Mouse (Mus musculus) midbrain, embryonic 11.5 days (tissue): ENCODE measurements at regions not wholly inside any gene's neighbourhood (a gene's known extent, or its start where the extent isn't known, plus 50 kb on each side); places are given as distances from the start of the nearest gene placed in this dataset.

Source experiments
- ATAC-seq: fragments of 200-750 bp; cut with Nextera tagmentation; 2 replicates; pipeline ENCODE4 v1.8.0; 2017; ENCODE audit warnings: moderate TSS enrichment, moderate library complexity; ENCODE audit not compliant: low FRiP score
- DNase-seq: peaks from one replicate; pipeline ENCODE4 v3.0.0; 2015; ENCODE audit warnings: low spot score; ENCODE audit errors: missing footprints
- H3K27ac ChIP-seq: fragments of 300-500 bp; sonication (generic); 2 replicates; pipeline ENCODE4 v1.5.1; 2014; ENCODE audit warnings: low read depth, low read length
- H3K27me3 ChIP-seq: fragments of 300-500 bp; sonication (generic); 2 replicates; pipeline ENCODE4 v1.6.1; 2014; ENCODE audit warnings: mild to moderate bottlenecking, low read length, moderate library complexity, mixed read lengths; ENCODE audit not compliant: control insufficient read depth, insufficient read depth
- H3K36me3 ChIP-seq: fragments of 300-500 bp; sonication (generic); 2 replicates; pipeline ENCODE4 v1.6.1; 2014; ENCODE audit warnings: mild to moderate bottlenecking, low read length, moderate library complexity, mixed read lengths; ENCODE audit not compliant: control insufficient read depth, insufficient read depth
- H3K4me1 ChIP-seq: fragments of 300-500 bp; sonication (generic); 2 replicates; pipeline ENCODE4 v1.6.1; 2014; ENCODE audit warnings: low read length; ENCODE audit not compliant: control insufficient read depth, insufficient read depth
- H3K4me2 ChIP-seq: fragments of 300-500 bp; sonication (generic); 2 replicates; pipeline ENCODE4 v1.6.1; 2014; ENCODE audit warnings: mild to moderate bottlenecking, moderate library complexity
- H3K4me3 ChIP-seq: fragments of 300-500 bp; sonication (generic); 2 replicates; pipeline ENCODE4 v1.5.1; 2014; ENCODE audit warnings: low read depth, low read length
- H3K9ac ChIP-seq: fragments of 300-500 bp; sonication (generic); 2 replicates; pipeline ENCODE4 v1.6.1; 2014; ENCODE audit warnings: low read length
- H3K9me3 ChIP-seq: fragments of 300-500 bp; sonication (generic); 2 replicates; pipeline ENCODE4 v1.6.1; 2016; ENCODE audit warnings: low read length; ENCODE audit not compliant: control insufficient read depth
- WGBS: fragments of 180-500 bp; shearing (Covaris S2); extraction: QIAGEN DNeasy Blood & Tissue Kit; methylation state at CpG from one replicate; pipeline ENCODE4 v1.1.7; 2014; 5-methylcytosine and 5-hydroxymethylcytosine counted together

DNA sequence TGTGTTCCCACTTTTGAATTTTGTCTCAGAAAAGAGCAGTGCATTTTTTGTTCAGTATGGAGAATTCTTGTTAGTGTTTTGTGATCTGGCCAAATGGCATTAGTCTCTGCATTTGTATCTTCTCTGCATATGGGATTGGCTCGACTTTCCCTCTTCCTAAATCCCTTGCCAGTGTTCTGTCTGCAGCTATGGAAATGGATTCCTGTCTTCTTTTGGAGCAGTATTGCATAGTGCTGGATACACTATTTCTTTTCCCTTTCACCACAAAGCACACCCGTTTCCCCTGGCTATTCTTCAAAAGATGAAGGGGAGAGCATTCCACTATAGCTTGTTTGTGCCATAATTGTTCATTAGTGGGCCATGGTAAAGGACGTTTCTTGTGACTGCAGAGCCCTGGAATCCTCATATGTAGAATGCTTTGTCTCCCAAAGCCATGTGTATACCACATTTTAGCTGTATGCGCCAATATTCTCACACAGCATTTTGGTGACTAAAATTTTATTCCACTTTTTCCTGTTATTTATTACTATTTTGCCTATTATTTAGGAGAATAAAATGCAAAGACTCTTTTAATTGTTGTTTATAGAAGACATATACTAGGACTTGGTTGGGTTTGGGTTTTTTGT lies 197.8 kb downstream of the Hs3st1 start:
- H3K4me2 ChIP-seq: no peak overlapping the region
- H3K27me3 ChIP-seq: no peaks in the 10 kb centered on the region
- H3K4me3 ChIP-seq: no peak overlapping the region
- 75% methylated on average over 4 of the region's 4 CpGs for WGBS
- no peak overlapping the region for H3K27ac ChIP-seq
- DNase-seq (no peak), ATAC-seq (no peak)
- H3K36me3 ChIP-seq: no peaks in the 10 kb centered on the region
- H3K9me3 ChIP-seq: no peaks in the 10 kb centered on the region
- H3K4me1 ChIP-seq: no peaks in the 10 kb centered on the region
- H3K9ac ChIP-seq: no peak overlapping the region

DNA sequence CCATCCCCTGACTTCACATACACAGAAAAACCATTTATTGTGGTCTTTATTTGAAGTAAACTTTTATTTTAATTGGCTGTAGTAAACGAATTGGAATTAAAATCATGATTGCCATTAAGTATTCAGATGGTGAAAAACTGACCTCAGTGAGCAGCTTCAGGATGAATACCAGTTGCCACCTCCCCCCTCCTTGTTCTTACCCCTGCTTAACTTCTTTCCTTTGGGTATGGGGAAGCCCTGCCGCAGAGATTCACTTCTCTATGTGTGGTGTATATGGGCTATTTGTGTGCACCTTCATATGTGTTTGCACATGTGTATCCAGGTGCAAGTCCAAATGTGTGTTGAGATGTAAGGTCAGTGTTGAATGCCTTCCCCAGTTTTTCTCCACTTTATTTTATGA lies 218.2 kb downstream of the Hs3st1 start:
- no peak overlapping the region for H3K4me3 ChIP-seq
- H3K9ac ChIP-seq: no peak overlapping the region
- 0 out of 2 replicates have a peak, but pooled peaks cover 2% of the 10 kb centered on the region for H3K4me1 ChIP-seq
- H3K27ac ChIP-seq: no peak overlapping the region
- DNase-seq: no peak
- no peak overlapping the region for H3K4me2 ChIP-seq
- H3K9me3 ChIP-seq: no peaks in the 10 kb centered on the region
- H3K27me3 ChIP-seq: no peaks in the 10 kb centered on the region
- no peak for ATAC-seq
- no peaks in the 10 kb centered on the region for H3K36me3 ChIP-seq
- 72% methylated on average over 2 of the region's 2 CpGs for WGBS

DNA sequence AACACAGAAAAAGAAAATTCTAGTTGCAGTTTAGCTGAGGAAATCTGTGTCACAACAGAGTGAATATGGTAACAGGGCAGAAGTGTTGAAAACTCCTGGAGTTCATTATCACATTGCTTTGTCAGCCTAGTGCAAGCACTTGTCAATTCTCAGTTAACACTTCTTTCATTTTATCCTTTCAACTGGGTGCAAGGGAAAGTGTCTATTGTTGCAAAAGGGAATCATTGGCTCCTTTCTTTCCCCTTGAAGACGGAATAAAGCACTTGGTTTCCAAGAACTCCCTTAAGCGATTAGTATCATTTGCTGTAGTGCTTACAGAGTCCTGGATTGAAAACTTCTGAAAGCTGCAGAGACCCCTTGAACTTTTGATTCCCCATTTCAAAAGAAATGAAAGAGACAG lies 218.9 kb downstream of the Hs3st1 start:
- 0 out of 2 replicates have a peak, but pooled peaks cover 2% of the 10 kb centered on the region for H3K4me1 ChIP-seq
- H3K9me3 ChIP-seq: no peaks in the 10 kb centered on the region
- no peak overlapping the region for H3K9ac ChIP-seq
- no peak overlapping the region for H3K4me3 ChIP-seq
- 22% methylated on average over 2 of the region's 2 CpGs for WGBS
- no peak overlapping the region for H3K4me2 ChIP-seq
- H3K27ac ChIP-seq: no peak overlapping the region
- peak; percentile 83 for DNase-seq
- no peak for ATAC-seq
- H3K27me3 ChIP-seq: no peaks in the 10 kb centered on the region
- no peaks in the 10 kb centered on the region for H3K36me3 ChIP-seq

DNA sequence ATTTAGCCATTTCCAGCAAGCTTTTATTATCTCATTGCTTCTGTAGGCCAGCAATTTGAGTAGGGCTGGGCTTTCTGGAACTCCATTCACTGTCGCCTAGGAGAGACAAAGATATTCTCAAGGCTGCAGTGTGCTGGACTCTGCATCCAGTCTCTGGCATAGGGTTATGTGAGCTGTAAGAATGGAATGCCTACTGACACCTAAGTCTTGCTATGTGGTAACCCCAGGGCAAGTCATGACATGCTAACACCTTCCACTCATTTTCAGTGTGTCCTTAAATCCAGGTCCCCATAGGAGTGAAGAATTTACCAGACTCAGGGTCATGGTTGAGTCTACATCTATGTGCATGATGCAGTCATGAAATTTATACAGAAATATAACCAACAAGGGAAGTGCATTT lies 245.0 kb downstream of the Hs3st1 start:
- H3K4me2 ChIP-seq: no peak overlapping the region
- no peaks in the 10 kb centered on the region for H3K27me3 ChIP-seq
- 77% methylated on average over 1 of the region's 1 CpGs for WGBS
- H3K9me3 ChIP-seq: no peaks in the 10 kb centered on the region
- no peak for ATAC-seq
- H3K4me1 ChIP-seq: no peaks in the 10 kb centered on the region
- no peak overlapping the region for H3K27ac ChIP-seq
- no peaks in the 10 kb centered on the region for H3K36me3 ChIP-seq
- peak; percentile 17 for DNase-seq
- H3K4me3 ChIP-seq: no peak overlapping the region
- H3K9ac ChIP-seq: no peak overlapping the region

DNA sequence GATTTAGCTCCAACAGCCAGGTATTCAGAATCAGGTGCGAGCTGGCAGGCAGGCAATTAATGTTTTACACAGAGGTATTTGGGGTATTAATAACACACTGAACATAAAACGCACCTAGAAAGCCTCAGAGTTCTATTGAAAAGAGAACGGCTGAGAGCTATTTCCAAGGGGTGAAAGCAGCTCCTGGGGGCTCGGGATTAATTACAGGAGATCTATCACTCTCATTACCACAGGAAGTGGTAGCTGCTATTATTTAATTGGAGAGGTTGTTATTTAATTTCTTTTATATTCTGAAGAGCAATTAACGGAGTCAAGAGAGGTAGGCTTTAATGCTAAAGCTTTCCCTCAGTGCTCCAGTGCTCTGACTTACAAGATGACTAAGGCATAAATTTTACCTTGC lies 272.5 kb downstream of the Hs3st1 start:
- 71% methylated on average over 5 of the region's 5 CpGs for WGBS
- Histone ChIP-seq H3K36me3 (no peaks in the 10 kb centered on the region), H3K4me3 (no peak overlapping the region), H3K9me3 (no peaks in the 10 kb centered on the region), H3K27me3 (no peaks in the 10 kb centered on the region), H3K4me2 (no peak overlapping the region), H3K4me1 (no peaks in the 10 kb centered on the region), H3K27ac (no peak overlapping the region), H3K9ac (no peak overlapping the region)
- DNase-seq (no peak), ATAC-seq (no peak)

DNA sequence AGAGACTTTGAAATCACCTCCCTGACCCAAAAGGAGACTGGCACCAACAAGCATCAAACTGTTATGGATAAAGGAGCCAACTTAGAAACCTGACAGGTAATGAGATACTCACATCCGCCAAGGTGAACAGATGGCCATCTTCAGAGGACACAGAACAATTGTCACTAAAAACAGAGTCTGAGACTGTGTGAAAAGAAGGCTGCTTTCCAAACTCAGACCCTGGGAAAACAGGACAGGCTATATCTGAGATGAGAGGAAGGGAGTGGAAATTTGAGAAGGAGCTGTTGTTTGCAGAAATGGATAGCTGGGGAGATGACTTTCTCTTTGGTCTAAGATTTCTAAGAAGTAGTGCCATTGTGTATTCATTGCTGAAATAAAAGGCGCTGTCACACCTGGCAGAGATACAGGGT lies 297.2 kb downstream of the Hs3st1 start:
- Histone ChIP-seq H3K9me3 (no peaks in the 10 kb centered on the region), H3K27ac (no peak overlapping the region), H3K27me3 (no peaks in the 10 kb centered on the region), H3K4me3 (no peak overlapping the region), H3K4me2 (no peak overlapping the region), H3K36me3 (no peaks in the 10 kb centered on the region), H3K4me1 (no peaks in the 10 kb centered on the region), H3K9ac (no peak overlapping the region)
- DNase-seq (no peak), ATAC-seq (no peak)
- 85% methylated on average over 2 of the region's 2 CpGs for WGBS

DNA sequence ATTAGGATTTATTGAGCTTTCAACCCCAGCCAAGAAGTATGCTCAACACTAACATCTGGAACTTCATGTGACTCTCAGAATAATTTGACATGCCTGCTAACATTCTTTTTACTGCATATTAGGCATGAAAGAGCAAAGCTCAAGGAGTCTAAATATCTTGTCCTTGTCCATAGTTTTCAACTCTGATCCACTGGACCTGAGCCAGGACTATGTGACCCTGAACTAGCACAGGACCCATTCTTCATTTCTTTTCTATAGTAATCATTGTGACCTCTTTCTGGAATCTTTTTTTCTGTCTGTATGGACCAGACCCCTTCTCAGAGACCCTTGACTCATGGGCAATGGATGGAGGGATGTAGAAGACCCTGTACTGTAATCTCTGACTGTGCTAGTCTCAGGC lies 301.6 kb downstream of the Hs3st1 start:
- Histone ChIP-seq H3K9me3 (no peaks in the 10 kb centered on the region), H3K27ac (no peak overlapping the region), H3K4me3 (no peak overlapping the region), H3K4me1 (no peaks in the 10 kb centered on the region), H3K36me3 (no peaks in the 10 kb centered on the region), H3K4me2 (no peak overlapping the region), H3K9ac (no peak overlapping the region), H3K27me3 (no peaks in the 10 kb centered on the region)
- no peak for ATAC-seq
- no peak for DNase-seq

DNA sequence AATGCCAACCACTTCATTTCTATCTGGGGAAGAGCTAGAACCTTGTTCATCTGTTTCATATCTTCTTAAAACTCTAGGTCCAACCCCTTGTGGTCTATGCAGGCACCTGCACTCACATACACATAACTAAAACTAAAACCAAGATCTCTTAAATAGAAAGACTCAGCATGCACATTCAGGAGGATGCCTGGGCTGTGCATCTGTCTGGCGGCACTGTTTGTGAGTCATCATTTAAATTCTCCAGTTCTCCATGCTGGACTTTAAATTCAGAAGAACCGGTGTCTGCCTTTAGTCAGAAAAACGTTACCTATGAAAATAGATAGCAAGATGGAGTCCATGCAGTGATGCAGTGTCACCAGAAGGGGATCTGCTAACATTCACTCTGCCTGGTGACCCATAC lies 314.5 kb downstream of the Hs3st1 start:
- DNase-seq (no peak), ATAC-seq (no peak)
- Histone ChIP-seq H3K4me3 (no peak overlapping the region), H3K9me3 (no peaks in the 10 kb centered on the region), H3K27me3 (no peaks in the 10 kb centered on the region), H3K27ac (no peak overlapping the region), H3K4me1 (no peaks in the 10 kb centered on the region), H3K36me3 (no peaks in the 10 kb centered on the region), H3K4me2 (no peak overlapping the region), H3K9ac (no peak overlapping the region)
- WGBS: 88% methylated on average over 3 of the region's 3 CpGs

DNA sequence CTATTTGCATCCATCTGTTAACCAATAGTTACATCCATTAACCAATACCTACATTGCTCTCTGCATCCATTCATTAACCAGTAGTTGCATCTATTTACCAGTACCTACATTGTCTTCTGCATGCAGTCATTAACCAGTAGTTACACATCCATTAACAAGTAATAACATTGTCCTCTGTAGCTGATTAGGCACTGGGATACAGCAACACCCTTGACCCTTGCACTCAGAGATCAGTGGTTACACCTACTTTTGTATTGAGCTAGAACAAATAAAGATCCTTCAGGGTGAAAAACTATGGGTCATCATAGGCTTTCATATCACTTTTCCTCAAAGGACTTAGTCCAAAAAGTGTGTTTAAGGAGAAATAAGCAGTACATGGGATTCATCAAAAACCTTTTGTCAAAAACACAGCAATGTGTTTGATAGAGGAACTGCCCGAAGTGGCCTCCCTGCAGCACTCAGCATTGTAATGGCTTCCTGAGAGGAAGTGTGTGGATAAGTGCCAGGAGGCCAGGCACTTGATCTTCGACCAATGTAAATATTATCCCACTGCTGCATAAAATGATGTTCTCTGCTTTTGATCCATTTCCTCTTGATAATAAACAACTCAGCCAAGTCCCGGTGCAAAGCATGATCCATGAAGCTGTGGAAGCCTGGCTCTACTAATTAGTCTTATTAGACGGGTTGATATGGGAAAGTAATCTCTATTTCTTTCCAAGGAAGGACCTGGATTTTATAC lies 317.6 kb downstream of the Hs3st1 start:
- no peak for ATAC-seq
- Histone ChIP-seq H3K9ac (no peak overlapping the region), H3K36me3 (no peaks in the 10 kb centered on the region), H3K9me3 (no peaks in the 10 kb centered on the region), H3K4me1 (no peaks in the 10 kb centered on the region), H3K4me3 (no peak overlapping the region), H3K27me3 (no peaks in the 10 kb centered on the region), H3K27ac (no peak overlapping the region), H3K4me2 (no peak overlapping the region)
- WGBS: 82% methylated on average over 4 of the region's 4 CpGs
- DNase-seq: no peak
